Mouse (Mus musculus) bone marrow, adult 2 months (tissue): ENCODE measurements around the gene Agtpbp1.

Experiments
- CTCF ChIP-seq: fragments of 200-500 bp; IDR thresholded peaks from 2 replicates; pipeline ENCODE4 v1.5.1; 2011; ENCODE audit warnings: low read length, control low read depth; ENCODE audit not compliant: control insufficient read depth, insufficient read depth
- POLR2A ChIP-seq: fragments of 200-500 bp; IDR thresholded peaks from 2 replicates; pipeline ENCODE4 v1.6.1; 2011; ENCODE audit warnings: low read depth, mild to moderate bottlenecking, control low read depth, low read length, borderline replicate concordance; ENCODE audit not compliant: control insufficient read depth

DNA sequence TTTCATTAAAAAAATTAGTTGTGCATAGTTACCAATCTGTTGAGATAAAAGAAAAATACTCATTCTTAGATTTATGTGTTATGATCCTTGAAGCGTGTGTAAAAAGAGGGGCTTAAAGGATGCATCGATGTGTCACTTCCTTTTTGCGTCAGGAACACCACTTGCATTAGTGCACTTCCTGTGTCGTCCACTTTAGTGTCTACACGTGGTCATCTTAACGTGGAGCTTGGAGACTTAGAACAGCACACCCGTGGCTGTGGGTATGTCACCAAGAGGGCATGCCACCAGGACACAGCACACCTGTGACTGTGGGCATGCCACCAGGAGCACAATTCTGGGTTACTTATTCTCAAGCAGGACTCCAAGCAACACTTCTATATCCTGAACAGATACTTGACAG, 137.9 kb downstream of the Agtpbp1 start:
- TF ChIP-seq CTCF (no peak), POLR2A (no peak)
